Mouse (Mus musculus): ENCODE results near the gene Pgap3. TPM values are rescaled to one million over a fixed set of nuclear protein-coding genes. Genes with fewer than 3 reads are reported as not detected.

Pgap3 gene
- total RNA-seq, 2 experiments from 2014 or later = 5.4 to 10.6 TPM

GRCm38 (mm10) chr11:98413731-98414130 lies 13.4 kb upstream of the Pgap3 start:
- ATAC-seq (replicated peaks; ENCODE audit: low FRiP score, low TSS enrichment, poor library complexity, severe bottlenecking) = no peak

- ATAC-seq (replicated peaks; ENCODE audit: low FRiP score, low TSS enrichment, poor library complexity, severe bottlenecking) = no peak
These were observed 12.6 kb upstream of the Pgap3 start for GRCm38 (mm10) chr11:98412797-98413301.

- no peak for ATAC-seq (replicated peaks; ENCODE audit: low FRiP score, low TSS enrichment, poor library complexity, severe bottlenecking)
These were observed 12.0 kb upstream of the Pgap3 start, which contains the start of gene Erbb2 for GRCm38 (mm10) chr11:98412273-98412796. TSS of gene Erbb2 (plus strand) at chr11:98412470.

GRCm38 (mm10) chr11:98409341-98409822 lies 9.1 kb upstream of the Pgap3 start:
- ATAC-seq (replicated peaks; ENCODE audit: low FRiP score, low TSS enrichment, poor library complexity, severe bottlenecking) = no peak

- ATAC-seq (replicated peaks; ENCODE audit: low FRiP score, low TSS enrichment, poor library complexity, severe bottlenecking) = no peak
These were observed 8.6 kb upstream of the Pgap3 start for GRCm38 (mm10) chr11:98408872-98409271.

GRCm38 (mm10) chr11:98406621-98407020 lies 6.3 kb upstream of the Pgap3 start:
- ATAC-seq (replicated peaks; ENCODE audit: low FRiP score, low TSS enrichment, poor library complexity, severe bottlenecking) = no peak

GRCm38 (mm10) chr11:98400816-98401215 lies 526 bp upstream of the Pgap3 start:
- no peak for ATAC-seq (replicated peaks; ENCODE audit: low FRiP score, low TSS enrichment, poor library complexity, severe bottlenecking)

GRCm38 (mm10) chr11:98397946-98398345 lies 2.3 kb downstream of the Pgap3 start:
- no peak for ATAC-seq (replicated peaks; ENCODE audit: low FRiP score, low TSS enrichment, poor library complexity, severe bottlenecking)

GRCm38 (mm10) chr11:98395041-98395440 lies 5.2 kb downstream of the Pgap3 start:
- ATAC-seq (replicated peaks; ENCODE audit: low FRiP score, low TSS enrichment, poor library complexity, severe bottlenecking) = peak; percentile 46

GRCm38 (mm10) chr11:98394301-98394700 lies 6.0 kb downstream of the Pgap3 start:
- ATAC-seq (replicated peaks; ENCODE audit: low FRiP score, low TSS enrichment, poor library complexity, severe bottlenecking) = no peak

- peak; percentile 73 for ATAC-seq (replicated peaks; ENCODE audit: low FRiP score, low TSS enrichment, poor library complexity, severe bottlenecking)
These were observed 7.0 kb downstream of the Pgap3 start for GRCm38 (mm10) chr11:98393317-98393716.

GRCm38 (mm10) chr11:98392645-98393044 lies 7.6 kb downstream of the Pgap3 start:
- peak; percentile 56 for ATAC-seq (replicated peaks; ENCODE audit: low FRiP score, low TSS enrichment, poor library complexity, severe bottlenecking)

- no peak for ATAC-seq (replicated peaks; ENCODE audit: low FRiP score, low TSS enrichment, poor library complexity, severe bottlenecking)
These were observed 8.3 kb downstream of the Pgap3 start for GRCm38 (mm10) chr11:98392034-98392433.

- ATAC-seq (replicated peaks; ENCODE audit: low FRiP score, low TSS enrichment, poor library complexity, severe bottlenecking) = no peak
These were observed 10.1 kb downstream of the Pgap3 start for GRCm38 (mm10) chr11:98390141-98390540.

- ATAC-seq (replicated peaks; ENCODE audit: low FRiP score, low TSS enrichment, poor library complexity, severe bottlenecking) = no peak
These were observed 11.0 kb downstream of the Pgap3 start for GRCm38 (mm10) chr11:98389221-98389780.

GRCm38 (mm10) chr11:98388282-98388681 lies 12.0 kb downstream of the Pgap3 start:
- no peak for ATAC-seq (replicated peaks; ENCODE audit: low FRiP score, low TSS enrichment, poor library complexity, severe bottlenecking)

GRCm38 (mm10) chr11:98387056-98387577 lies 13.2 kb downstream of the Pgap3 start:
- no peak for ATAC-seq (replicated peaks; ENCODE audit: low FRiP score, low TSS enrichment, poor library complexity, severe bottlenecking)

- ATAC-seq (replicated peaks; ENCODE audit: low FRiP score, low TSS enrichment, poor library complexity, severe bottlenecking) = no peak
These were observed 13.7 kb downstream of the Pgap3 start for GRCm38 (mm10) chr11:98386596-98386995.

- no peak for ATAC-seq (replicated peaks; ENCODE audit: low FRiP score, low TSS enrichment, poor library complexity, severe bottlenecking)
These were observed 14.4 kb downstream of the Pgap3 start, which contains the start of gene Pnmt for GRCm38 (mm10) chr11:98385638-98386585. TSS of gene Pnmt (plus strand) at chr11:98386450.
